Mouse (Mus musculus) CH12.LX (cell line): ENCODE measurements around the gene Slc22a16. TPM values are rescaled to one million over a fixed set of nuclear protein-coding genes. Genes with fewer than 3 reads are reported as not detected.

Source experiments
- DNase-seq: peaks from one replicate; pipeline ENCODE4 v3.0.0-alpha.2; 2013; ENCODE audit errors: extremely low read depth
- H3K27ac ChIP-seq: 2 replicates; pipeline ENCODE4 v1.5.1; 2012; ENCODE audit warnings: low read depth, mild to moderate bottlenecking, control low read depth, moderate library complexity; ENCODE audit not compliant: insufficient read depth
- H3K27me3 ChIP-seq: replicated peaks from 2 replicates; pipeline ENCODE3; 2012; ENCODE audit warnings: inconsistent platforms
- H3K36me3 ChIP-seq, 2 experiments: replicated peaks in 1 of 2; 2 replicates each; pipeline versions ENCODE3 to v1.6.1; 2012; ENCODE audit warnings: inconsistent platforms in 1 of 2, low read length in 1 of 2, mild to moderate bottlenecking in 1 of 2, mixed read lengths in 1 of 2, moderate library complexity in 1 of 2; ENCODE audit not compliant: control insufficient read depth in 1 of 2, insufficient read depth in 1 of 2
- H3K4me1 ChIP-seq, 2 experiments: 2 replicates each; pipeline ENCODE4 v1.6.1; 2012; ENCODE audit warnings: inconsistent platforms in 1 of 2, moderate library complexity in 1 of 2; ENCODE audit not compliant: insufficient read depth in 2 of 2, control insufficient read depth in 1 of 2
- H3K4me2 ChIP-seq: 2 replicates; pipeline ENCODE4 v1.6.1; 2012; ENCODE audit warnings: low read depth, mild to moderate bottlenecking, control low read depth; ENCODE audit not compliant: poor library complexity, insufficient read depth, severe bottlenecking
- H3K4me3 ChIP-seq, 3 experiments: fragments of 150-350 bp in 1 of 3; sonication (generic) in 1 of 3; replicated peaks in 1 of 3; 2 replicates each; pipeline versions ENCODE3 to v1.5.1; 2011 to 2012; ENCODE audit warnings: low read depth in 2 of 3, low read length in 2 of 3, mild to moderate bottlenecking in 2 of 3, moderate library complexity in 2 of 3, control low read depth in 1 of 3, improper control_type of control experiment in 1 of 3, inconsistent platforms in 1 of 3, mixed read lengths in 1 of 3; ENCODE audit not compliant: poor library complexity in 1 of 3
- H3K79me2 ChIP-seq: replicated peaks from 2 replicates; pipeline ENCODE4 v1.6.1; 2012; ENCODE audit warnings: mild to moderate bottlenecking, moderate library complexity; ENCODE audit not compliant: control insufficient read depth, poor library complexity, insufficient read depth, severe bottlenecking; ENCODE audit errors: extremely low read depth
- H3K9ac ChIP-seq: 2 replicates; pipeline ENCODE4 v1.6.1; 2012; ENCODE audit warnings: low read depth, mild to moderate bottlenecking, control low read depth, moderate library complexity; ENCODE audit not compliant: insufficient read depth
- H3K9me3 ChIP-seq: replicated peaks from 2 replicates; pipeline ENCODE3; 2012; ENCODE audit warnings: low read length, inconsistent platforms, mixed read lengths
- CHD1 ChIP-seq: IDR thresholded peaks from 2 replicates; pipeline ENCODE4 v1.6.1; 2012; ENCODE audit warnings: low read depth, low read length, improper control_type of control experiment, inconsistent platforms
- ELF1 ChIP-seq: IDR thresholded peaks from 2 replicates; pipeline ENCODE4 v1.6.1; 2014; ENCODE audit warnings: low read depth, mild to moderate bottlenecking, inconsistent platforms, low read length, improper control_type of control experiment
- GABPA ChIP-seq: IDR thresholded peaks from 2 replicates; pipeline ENCODE4 v1.6.1; 2012; ENCODE audit warnings: low read depth, low read length, improper control_type of control experiment, inconsistent platforms; ENCODE audit not compliant: insufficient replicate concordance
- IRF4 ChIP-seq: IDR thresholded peaks from 2 replicates; pipeline ENCODE4 v1.6.1; 2014; ENCODE audit warnings: low read depth, mild to moderate bottlenecking, inconsistent platforms, low read length, improper control_type of control experiment
- JUND ChIP-seq: conservative IDR thresholded peaks from 2 replicates; pipeline ENCODE4 v1.6.1; 2011; ENCODE audit warnings: low read depth, low read length, improper control_type of control experiment
- KAT2A ChIP-seq: IDR thresholded peaks from 2 replicates; pipeline ENCODE4 v1.6.1; 2012; ENCODE audit warnings: low read length, improper control_type of control experiment, inconsistent platforms; ENCODE audit not compliant: insufficient replicate concordance
- MAFK ChIP-seq: IDR thresholded peaks from 2 replicates; pipeline ENCODE4 v1.6.1; 2011; ENCODE audit warnings: low read length, improper control_type of control experiment; ENCODE audit not compliant: insufficient replicate concordance
- MAX ChIP-seq: IDR thresholded peaks from 2 replicates; pipeline ENCODE4 v1.6.1; 2011; ENCODE audit warnings: low read length, improper control_type of control experiment
- MAZ ChIP-seq: IDR thresholded peaks from 2 replicates; pipeline ENCODE4 v1.6.1; 2012; ENCODE audit warnings: low read depth, mild to moderate bottlenecking, inconsistent platforms, low read length, improper control_type of control experiment, moderate library complexity
- MXI1 ChIP-seq: IDR thresholded peaks from 2 replicates; pipeline ENCODE4 v1.6.1; 2011; ENCODE audit warnings: mild to moderate bottlenecking, low read depth, low read length, improper control_type of control experiment
- NRF1 ChIP-seq: IDR thresholded peaks from 2 replicates; pipeline ENCODE4 v1.6.1; 2014; ENCODE audit warnings: low read depth, mild to moderate bottlenecking, inconsistent platforms, low read length, improper control_type of control experiment, moderate library complexity
- POLR2AphosphoS2 ChIP-seq: IDR thresholded peaks from 2 replicates; pipeline ENCODE4 v1.6.1; 2011; ENCODE audit warnings: low read depth, low read length, improper control_type of control experiment
- SIN3A ChIP-seq: IDR thresholded peaks from 2 replicates; pipeline ENCODE4 v1.6.1; 2012; ENCODE audit warnings: low read length, improper control_type of control experiment, inconsistent platforms
- SMC3 ChIP-seq: IDR thresholded peaks from 2 replicates; pipeline ENCODE4 v1.6.1; 2011; ENCODE audit warnings: low read depth, low read length, improper control_type of control experiment
- TCF12 ChIP-seq: IDR thresholded peaks from 2 replicates; pipeline ENCODE4 v1.6.1; 2014; ENCODE audit warnings: low read depth, mild to moderate bottlenecking, inconsistent platforms, low read length, improper control_type of control experiment
- USF1 ChIP-seq: IDR thresholded peaks from 2 replicates; pipeline ENCODE4 v1.6.1; 2014; ENCODE audit warnings: low read depth, mild to moderate bottlenecking, inconsistent platforms, low read length, improper control_type of control experiment
- ZKSCAN1 ChIP-seq: IDR thresholded peaks from 2 replicates; pipeline ENCODE4 v1.6.1; 2012; ENCODE audit warnings: low read depth, inconsistent platforms, low read length, improper control_type of control experiment, borderline replicate concordance
- dilution Hi-C: fragments of 300-500 bp; cut with MboI; formaldehyde crosslinking; loops from 2 replicates; pipeline ENCODE4 v1.14.3; 2020; ENCODE audit warnings: low sequenced_read_pairs; ENCODE audit not compliant: extremely low pct_unique_long_range_greater_than_20kb, extremely low pct_ligation_motif_present
- in situ Hi-C: fragments of 300-500 bp; cut with MboI; formaldehyde crosslinking; loops from 3 replicates; pipeline ENCODE4 v1.14.3; 2019; ENCODE audit warnings: low sequenced_read_pairs, low pct_ligation_motif_present, low pct_unique_long_range_greater_than_20kb, mixed read lengths
- polyA plus RNA-seq: library from polyadenylated mRNA; unstranded; fragments of >175 nt; gene quantifications from 2 replicates; pipeline ENCODE4 v1.2.1, GENCODE M21; 2012; ENCODE audit warnings: low read depth; ENCODE audit not compliant: insufficient read length
- total RNA-seq, 2 experiments: library from RNA; depleted of rRNA; stranded (reverse); fragments of 300-350 nt in 1 of 2; fragments of >200 nt in 1 of 2; gene quantifications; 2 replicates each; pipeline ENCODE4 v1.2.3; 2012 to 2014

Gene Slc22a16
- total and polyA plus RNA-seq, 3 experiments = not detected

DNA sequence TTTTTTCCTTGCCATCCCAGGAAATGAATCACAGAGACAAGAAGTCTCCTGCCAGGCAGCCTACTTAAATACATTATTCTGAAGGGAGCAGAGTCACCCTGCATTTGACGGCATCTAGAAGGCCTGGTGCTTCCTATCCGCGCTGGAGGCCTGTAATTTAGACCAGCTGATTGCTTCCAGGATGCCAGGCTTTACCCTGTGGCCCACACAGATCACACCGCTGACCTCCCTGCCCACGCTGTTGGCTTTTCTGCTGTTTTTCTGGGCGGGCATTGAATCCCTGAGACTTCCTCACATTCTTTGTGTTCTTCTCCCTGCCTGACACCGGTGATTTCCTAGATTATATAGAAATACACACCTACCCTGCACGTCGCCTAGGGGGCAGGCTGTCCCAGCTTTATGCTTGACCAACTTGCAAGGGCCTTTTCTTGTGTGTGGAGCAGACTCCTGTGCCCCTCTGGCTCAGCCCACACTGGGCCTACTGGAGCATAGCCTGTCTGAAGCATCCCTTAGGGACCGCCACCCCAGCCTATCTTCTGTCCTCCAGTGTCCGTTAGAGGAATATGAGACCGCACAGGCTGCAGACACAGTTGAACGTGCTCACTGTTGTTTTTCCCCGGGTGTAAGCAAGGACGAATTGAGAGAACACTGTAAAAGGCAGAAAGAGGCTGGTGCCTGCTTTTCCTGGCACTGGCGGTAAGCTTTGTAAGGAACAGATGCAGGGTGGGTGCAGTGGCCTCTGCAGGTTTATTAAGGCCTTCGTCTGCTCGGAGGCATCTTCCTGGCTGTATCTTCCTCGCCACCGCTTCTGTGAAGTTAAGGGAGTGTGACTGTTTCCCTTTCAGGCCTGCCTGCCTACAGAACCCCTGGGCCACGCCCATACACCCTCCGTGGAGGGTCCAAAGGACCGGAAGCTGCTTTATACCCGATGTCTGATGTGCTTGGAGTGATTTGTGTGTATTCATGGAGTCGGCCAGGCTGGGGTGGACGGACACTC, 69.0 kb downstream of the Slc22a16 start:
- no peaks in the 10 kb centered on the region for H3K36me3 ChIP-seq
- H3K9ac ChIP-seq = no peak overlapping the region
- TF ChIP-seq GABPA = no peak
- no peak for TF ChIP-seq MAZ
- TF ChIP-seq SIN3A = no peak
- no peak for TF ChIP-seq MAFK
- no peak for TF ChIP-seq KAT2A
- TF ChIP-seq POLR2AphosphoS2 = no peak
- TF ChIP-seq, all 38 proteins: peak for 0
- peaks cover 3% of the 10 kb centered on the region for H3K9me3 ChIP-seq
- dilution Hi-C loops = no loop called here
- H3K4me1 ChIP-seq = peaks cover 2 to 29% of the 10 kb centered on the region in 2 experiments; a peak in 3 of 4 replicates
- in situ Hi-C loops = no loop called here
- no peak for DNase-seq
- H3K27ac ChIP-seq = no peak overlapping the region
- H3K27me3 ChIP-seq = no peaks in the 10 kb centered on the region
- no peaks in the 10 kb centered on the region for H3K79me2 ChIP-seq
- H3K4me2 ChIP-seq = no peak overlapping the region
- H3K4me3 ChIP-seq = no peak overlapping the region

DNA sequence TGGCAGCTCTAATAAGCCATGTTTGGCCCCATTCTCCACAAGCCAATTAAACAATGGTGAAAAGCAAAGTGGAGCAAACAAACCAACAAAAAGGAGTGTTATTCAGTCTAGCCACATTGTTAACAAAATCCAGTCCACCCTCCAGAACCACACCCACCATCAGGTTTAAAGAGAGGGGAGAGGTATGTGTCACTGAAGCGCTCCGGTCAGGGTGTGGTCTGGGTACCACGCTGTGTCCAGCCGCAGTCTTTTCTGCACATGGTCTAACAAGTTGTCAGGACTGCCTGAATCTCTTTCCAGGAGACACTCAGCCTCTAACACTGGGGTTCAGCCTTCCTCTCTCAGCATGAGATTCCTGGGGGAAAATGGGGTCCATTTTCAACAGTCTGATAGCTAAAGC, 70.3 kb downstream of the Slc22a16 start:
- Histone ChIP-seq H3K9ac (no peak overlapping the region), H3K4me3 (no peak overlapping the region), H3K79me2 (no peaks in the 10 kb centered on the region), H3K4me1 (peaks cover 2 to 29% of the 10 kb centered on the region in 2 experiments; a peak in 3 of 4 replicates), H3K9me3 (peaks cover 3% of the 10 kb centered on the region), H3K27me3 (no peaks in the 10 kb centered on the region), H3K4me2 (no peak overlapping the region), H3K27ac (no peak overlapping the region), H3K36me3 (no peaks in the 10 kb centered on the region)
- no peak for DNase-seq
- in situ Hi-C loops = no loop called here
- TF ChIP-seq MXI1 (no peak), TCF12 (no peak), ZKSCAN1 (no peak), MAX (no peak), USF1 (no peak), ELF1 (no peak), IRF4 (no peak), SMC3 (no peak), CHD1 (no peak), POLR2AphosphoS2 (no peak), JUND (no peak), NRF1 (no peak)
- dilution Hi-C loops = no loop called here
